Mouse (Mus musculus): ENCODE results near the gene 1110051M20Rik. TPM values are rescaled to one million over a fixed set of nuclear protein-coding genes. Genes with fewer than 3 reads are reported as not detected.
A peak's percentile ranks its signal among the peaks of the same experiment; 100 is the strongest.

Gene 1110051M20Rik
- polyA plus RNA-seq, 1 experiment from 2014 or later = 79.8 TPM

GRCm38 (mm10) chr2:91256256-91257125 is 188.0 kb downstream of the 1110051M20Rik start:
- Histone ChIP-seq H3K4me3 (ENCODE audit: low read depth, low read length) (peak overlapping the region; percentile 65), H3K9me3 (replicated peaks; ENCODE audit: control insufficient read depth, low read length) (no peaks in the 10 kb centered on the region), H3K4me1 (ENCODE audit: control insufficient read depth, insufficient read depth, low read length) (peaks cover 6% of the 10 kb centered on the region), H3K27ac (replicated peaks; ENCODE audit: low read depth, low read length) (peak overlapping the region; percentile 21; the same call in 1 of the 2 replicates), H3K36me3 (replicated peaks; ENCODE audit: control insufficient read depth, insufficient read depth, low read depth, low read length) (no peaks in the 10 kb centered on the region), H3K9ac (replicated peaks; ENCODE audit: low read length) (peak overlapping the region; percentile 71), H3K4me2 (ENCODE audit: low read depth, low read length) (peak overlapping the region; percentile 90), H3K27me3 (ENCODE audit: control insufficient read depth, insufficient read depth, low read length) (no peaks in the 10 kb centered on the region; the same call in 1 of the 2 replicates)
- peak; percentile 31 for ATAC-seq (replicated peaks; ENCODE audit: insufficient number of reproducible peaks, low FRiP score, low TSS enrichment, low read depth)
- DNase-seq (ENCODE audit: low spot score) = peak; percentile 64
- under 1% methylated on average over 52 of the region's 52 CpGs for WGBS

GRCm38 (mm10) chr2:91255661-91256150 is 188.8 kb downstream of the 1110051M20Rik start, which contains the start of gene Pacsin3:
Pacsin3 (plus strand) TSS chr2:91255954.
- under 1% methylated on average over 27 of the region's 27 CpGs for WGBS

GRCm38 (mm10) chr2:91254725-91255380 is 189.7 kb downstream of the 1110051M20Rik start:
- Histone ChIP-seq H3K36me3 (replicated peaks; ENCODE audit: control insufficient read depth, insufficient read depth, low read depth, low read length) (no peaks in the 10 kb centered on the region), H3K4me3 (ENCODE audit: low read depth, low read length) (no peak overlapping the region), H3K27me3 (ENCODE audit: control insufficient read depth, insufficient read depth, low read length) (no peaks in the 10 kb centered on the region; the same call in 1 of the 2 replicates), H3K27ac (replicated peaks; ENCODE audit: low read depth, low read length) (no peak overlapping the region), H3K4me2 (ENCODE audit: low read depth, low read length) (no peak overlapping the region), H3K4me1 (ENCODE audit: control insufficient read depth, insufficient read depth, low read length) (peaks cover 6% of the 10 kb centered on the region), H3K9ac (replicated peaks; ENCODE audit: low read length) (no peak overlapping the region), H3K9me3 (replicated peaks; ENCODE audit: control insufficient read depth, low read length) (no peaks in the 10 kb centered on the region)
- ATAC-seq (replicated peaks; ENCODE audit: insufficient number of reproducible peaks, low FRiP score, low TSS enrichment, low read depth) = no peak
- peak; percentile 52 for DNase-seq (ENCODE audit: low spot score)
- 19% methylated on average over 8 of the region's 8 CpGs for WGBS

More at GRCm38 (mm10) chr2:91255661-91256150, 188.8 kb downstream of the 1110051M20Rik start, which contains the start of gene Pacsin3:
- peak; percentile 46 for DNase-seq (ENCODE audit: low spot score)
- Histone ChIP-seq H3K9me3 (replicated peaks; ENCODE audit: control insufficient read depth, low read length) (no peaks in the 10 kb centered on the region), H3K4me2 (ENCODE audit: low read depth, low read length) (peak within 1 kb of the TSS; percentile 90), H3K27ac (replicated peaks; ENCODE audit: low read depth, low read length) (peak within 1 kb of the TSS; percentile 21; the same call in 1 of the 2 replicates), H3K36me3 (replicated peaks; ENCODE audit: control insufficient read depth, insufficient read depth, low read depth, low read length) (no peaks in the 10 kb centered on the region), H3K9ac (replicated peaks; ENCODE audit: low read length) (peak within 1 kb of the TSS; percentile 71), H3K27me3 (ENCODE audit: control insufficient read depth, insufficient read depth, low read length) (no peaks in the 10 kb centered on the region; the same call in 1 of the 2 replicates), H3K4me3 (ENCODE audit: low read depth, low read length) (peak within 1 kb of the TSS; percentile 65), H3K4me1 (ENCODE audit: control insufficient read depth, insufficient read depth, low read length) (peaks cover 6% of the 10 kb centered on the region)
- peak; percentile 39; the same call in 1 of the 2 replicates for ATAC-seq (replicated peaks; ENCODE audit: insufficient number of reproducible peaks, low FRiP score, low TSS enrichment, low read depth)

- Histone ChIP-seq H3K27ac (replicated peaks; ENCODE audit: low read depth, low read length) (no peak overlapping the region), H3K9me3 (replicated peaks; ENCODE audit: control insufficient read depth, low read length) (no peaks in the 10 kb centered on the region), H3K9ac (replicated peaks; ENCODE audit: low read length) (no peak overlapping the region), H3K27me3 (ENCODE audit: control insufficient read depth, insufficient read depth, low read length) (no peaks in the 10 kb centered on the region; the same call in 1 of the 2 replicates), H3K36me3 (replicated peaks; ENCODE audit: control insufficient read depth, insufficient read depth, low read depth, low read length) (no peaks in the 10 kb centered on the region), H3K4me1 (ENCODE audit: control insufficient read depth, insufficient read depth, low read length) (peaks cover under 1% of the 10 kb centered on the region; the same call in 1 of the 2 replicates), H3K4me2 (ENCODE audit: low read depth, low read length) (no peak overlapping the region), H3K4me3 (ENCODE audit: low read depth, low read length) (no peak overlapping the region)
- WGBS = 46% methylated on average over 4 of the region's 4 CpGs
- no peak for DNase-seq (ENCODE audit: low spot score)
- no peak for ATAC-seq (replicated peaks; ENCODE audit: insufficient number of reproducible peaks, low FRiP score, low TSS enrichment, low read depth)
Measured at GRCm38 (mm10) chr2:91252512-91252911, 192.0 kb downstream of the 1110051M20Rik start.

GRCm38 (mm10) chr2:91252001-91252400 is 192.5 kb downstream of the 1110051M20Rik start:
- Histone ChIP-seq H3K36me3 (replicated peaks; ENCODE audit: control insufficient read depth, insufficient read depth, low read depth, low read length) (no peaks in the 10 kb centered on the region), H3K27ac (replicated peaks; ENCODE audit: low read depth, low read length) (no peak overlapping the region), H3K4me3 (ENCODE audit: low read depth, low read length) (no peak overlapping the region), H3K9me3 (replicated peaks; ENCODE audit: control insufficient read depth, low read length) (no peaks in the 10 kb centered on the region), H3K27me3 (ENCODE audit: control insufficient read depth, insufficient read depth, low read length) (no peaks in the 10 kb centered on the region; the same call in 1 of the 2 replicates), H3K4me1 (ENCODE audit: control insufficient read depth, insufficient read depth, low read length) (no peaks in the 10 kb centered on the region), H3K4me2 (ENCODE audit: low read depth, low read length) (no peak overlapping the region), H3K9ac (replicated peaks; ENCODE audit: low read length) (no peak overlapping the region)
- 71% methylated on average over 4 of the region's 4 CpGs for WGBS
- DNase-seq (ENCODE audit: low spot score) (no peak), ATAC-seq (replicated peaks; ENCODE audit: insufficient number of reproducible peaks, low FRiP score, low TSS enrichment, low read depth) (no peak)

GRCm38 (mm10) chr2:91248366-91248765 is 196.1 kb downstream of the 1110051M20Rik start:
- Histone ChIP-seq H3K4me3 (ENCODE audit: low read depth, low read length) (no peak overlapping the region), H3K4me1 (ENCODE audit: control insufficient read depth, insufficient read depth, low read length) (no peaks in the 10 kb centered on the region), H3K9me3 (replicated peaks; ENCODE audit: control insufficient read depth, low read length) (no peaks in the 10 kb centered on the region), H3K9ac (replicated peaks; ENCODE audit: low read length) (no peak overlapping the region), H3K4me2 (ENCODE audit: low read depth, low read length) (no peak overlapping the region), H3K36me3 (replicated peaks; ENCODE audit: control insufficient read depth, insufficient read depth, low read depth, low read length) (no peaks in the 10 kb centered on the region), H3K27me3 (ENCODE audit: control insufficient read depth, insufficient read depth, low read length) (no peaks in the 10 kb centered on the region), H3K27ac (replicated peaks; ENCODE audit: low read depth, low read length) (no peak overlapping the region)
- WGBS = 83% methylated on average over 4 of the region's 4 CpGs
- ATAC-seq (replicated peaks; ENCODE audit: insufficient number of reproducible peaks, low FRiP score, low TSS enrichment, low read depth) = no peak
- DNase-seq (ENCODE audit: low spot score) = no peak

- Histone ChIP-seq H3K27ac (replicated peaks; ENCODE audit: low read depth, low read length) (no peak overlapping the region), H3K27me3 (ENCODE audit: control insufficient read depth, insufficient read depth, low read length) (no peaks in the 10 kb centered on the region), H3K9ac (replicated peaks; ENCODE audit: low read length) (no peak overlapping the region), H3K4me3 (ENCODE audit: low read depth, low read length) (no peak overlapping the region), H3K4me1 (ENCODE audit: control insufficient read depth, insufficient read depth, low read length) (no peaks in the 10 kb centered on the region), H3K4me2 (ENCODE audit: low read depth, low read length) (no peak overlapping the region), H3K36me3 (replicated peaks; ENCODE audit: control insufficient read depth, insufficient read depth, low read depth, low read length) (no peaks in the 10 kb centered on the region), H3K9me3 (replicated peaks; ENCODE audit: control insufficient read depth, low read length) (no peaks in the 10 kb centered on the region)
- 73% methylated on average over 5 of the region's 5 CpGs for WGBS
- no peak for DNase-seq (ENCODE audit: low spot score)
- ATAC-seq (replicated peaks; ENCODE audit: insufficient number of reproducible peaks, low FRiP score, low TSS enrichment, low read depth) = no peak
Measured at GRCm38 (mm10) chr2:91244557-91245228, 199.8 kb downstream of the 1110051M20Rik start.
